Mouse (Mus musculus): ENCODE results near the gene Nme4. TPM values are rescaled to one million over a fixed set of nuclear protein-coding genes. Genes with fewer than 3 reads are reported as not detected.
A peak's percentile ranks its signal among the peaks of the same experiment; 100 is the strongest.

The Nme4 gene
- 163 and 186 TPM in 2 replicates for polyA plus RNA-seq (2016; fragmentation: Nextera tagmentation; extraction: Ambion mirVana)

DNA sequence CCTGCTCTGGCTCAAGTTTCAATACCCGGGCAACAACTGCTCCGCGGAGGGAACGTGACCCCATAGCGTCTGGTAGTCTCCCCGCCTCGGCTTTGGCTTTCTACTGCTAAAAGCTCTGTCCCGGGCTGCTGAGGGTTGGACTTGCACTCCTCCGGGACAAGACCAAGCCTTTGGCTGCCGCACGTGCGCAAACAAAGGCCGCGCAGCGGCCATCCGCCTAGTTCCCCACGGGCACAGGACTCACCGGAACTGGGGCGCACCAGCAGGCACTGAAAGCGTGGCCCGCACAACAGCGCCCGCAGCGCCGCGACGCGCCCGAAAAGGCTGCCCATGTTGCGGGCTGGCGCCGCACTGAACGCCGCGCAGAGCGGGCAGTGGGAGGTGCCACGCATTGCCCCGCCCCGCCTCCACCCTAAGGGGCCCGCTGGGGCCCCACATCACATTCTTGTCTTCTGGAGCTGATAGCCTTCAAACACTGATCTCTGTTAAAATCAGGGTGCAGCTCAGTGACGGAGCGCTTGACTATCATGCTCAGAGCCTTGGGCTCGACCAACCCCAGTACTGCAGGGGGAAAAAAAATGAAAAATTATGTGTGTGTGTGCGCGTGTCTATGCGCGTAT lies at the start of gene Nme4:
Gene Nme4, minus strand, starts transcription at position 482 of the 620 bp plus-strand sequence.
- peak; percentile 80 for DNase-seq (ENCODE audit: low spot score)
- WGBS = 4% methylated on average over 47 of the region's 47 CpGs

GRCm38 (mm10) chr17:26143386-26143785 lies 48.0 kb upstream of the Nme4 start:
- Histone ChIP-seq H3K27ac (no peak overlapping the region), H3K27me3 (ENCODE audit: low read depth, poor library complexity, severe bottlenecking) (no peaks in the 10 kb centered on the region), H3K36me3 (peaks cover 75% of the 10 kb centered on the region), H3K4me1 (peaks cover 14% of the 10 kb centered on the region), H3K9me3 (replicated peaks) (no peaks in the 10 kb centered on the region), H3K4me3 (no peak overlapping the region)
- 97% methylated on average over 5 of the region's 5 CpGs for WGBS
- DNase-seq (ENCODE audit: low spot score) = no peak

More for the DNA sequence above, at the start of gene Nme4:
- peaks cover 29% of the 10 kb centered on the region for H3K36me3 ChIP-seq
- H3K4me3 ChIP-seq = peak within 1 kb of the TSS; percentile 70
- H3K9me3 ChIP-seq (replicated peaks) = no peaks in the 10 kb centered on the region
- H3K27ac ChIP-seq = peak within 1 kb of the TSS; percentile 96
- peaks cover 19% of the 10 kb centered on the region for H3K4me1 ChIP-seq
- H3K27me3 ChIP-seq (ENCODE audit: low read depth, poor library complexity, severe bottlenecking) = no peaks in the 10 kb centered on the region

- no peak overlapping the region for H3K4me3 ChIP-seq
- no peak for DNase-seq (ENCODE audit: low spot score)
- H3K36me3 ChIP-seq = peaks cover 69% of the 10 kb centered on the region
- H3K9me3 ChIP-seq (replicated peaks) = no peaks in the 10 kb centered on the region
- H3K27me3 ChIP-seq (ENCODE audit: low read depth, poor library complexity, severe bottlenecking) = no peaks in the 10 kb centered on the region
- 93% methylated on average over 4 of the region's 4 CpGs for WGBS
- H3K27ac ChIP-seq = no peak overlapping the region
- peaks cover 17% of the 10 kb centered on the region for H3K4me1 ChIP-seq
Measured at GRCm38 (mm10) chr17:26142796-26143195, 47.4 kb upstream of the Nme4 start.

- Histone ChIP-seq H3K4me3 (peak overlapping the region; percentile 87), H3K36me3 (peaks cover 30% of the 10 kb centered on the region), H3K27me3 (ENCODE audit: low read depth, poor library complexity, severe bottlenecking) (no peaks in the 10 kb centered on the region), H3K9me3 (replicated peaks) (no peaks in the 10 kb centered on the region), H3K27ac (peak overlapping the region; percentile 96), H3K4me1 (peaks cover 21% of the 10 kb centered on the region)
- DNase-seq (ENCODE audit: low spot score) = peak; percentile 72
- under 1% methylated on average over 49 of the region's 58 CpGs for WGBS
Measured at GRCm38 (mm10) chr17:26138901-26139381, 43.5 kb upstream of the Nme4 start.

GRCm38 (mm10) chr17:26138239-26138836 lies 42.9 kb upstream of the Nme4 start, which contains the start of gene Axin1:
Gene Axin1 (plus strand): TSS chr17:26138688.
- Histone ChIP-seq H3K27me3 (ENCODE audit: low read depth, poor library complexity, severe bottlenecking) (no peaks in the 10 kb centered on the region), H3K9me3 (replicated peaks) (no peaks in the 10 kb centered on the region), H3K4me3 (peak within 1 kb of the TSS; percentile 87), H3K36me3 (peaks cover 27% of the 10 kb centered on the region), H3K27ac (peak within 1 kb of the TSS; percentile 96), H3K4me1 (peaks cover 21% of the 10 kb centered on the region)
- peak; percentile 96 for DNase-seq (ENCODE audit: low spot score)
- under 1% methylated on average over 42 of the region's 42 CpGs for WGBS

DNA sequence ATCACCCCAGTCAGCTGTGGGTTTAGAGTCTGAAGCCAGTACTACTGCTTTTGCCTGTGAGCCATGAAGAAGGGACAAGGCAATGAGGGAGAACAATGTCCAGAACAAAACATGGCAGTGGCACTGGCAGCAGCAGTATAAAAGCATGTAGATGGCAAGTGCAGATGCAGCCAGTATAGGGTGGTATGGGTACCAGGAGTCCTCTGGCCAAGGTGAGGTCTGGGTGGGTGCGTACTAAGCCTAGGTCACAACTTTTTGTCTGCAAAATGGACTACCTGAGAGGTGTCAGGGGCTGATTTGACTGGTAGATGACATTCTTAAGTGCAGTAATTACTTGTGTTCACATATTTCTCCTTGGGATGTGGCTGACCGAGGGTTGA lies 42.3 kb upstream of the Nme4 start:
- peaks cover 21% of the 10 kb centered on the region for H3K4me1 ChIP-seq
- 76% methylated on average over 2 of the region's 2 CpGs for WGBS
- H3K4me3 ChIP-seq = peak overlapping the region; percentile 87
- peaks cover 24% of the 10 kb centered on the region for H3K36me3 ChIP-seq
- DNase-seq (ENCODE audit: low spot score) = no peak
- H3K27ac ChIP-seq = peak overlapping the region; percentile 96
- H3K9me3 ChIP-seq (replicated peaks) = no peaks in the 10 kb centered on the region
- H3K27me3 ChIP-seq (ENCODE audit: low read depth, poor library complexity, severe bottlenecking) = no peaks in the 10 kb centered on the region

- H3K4me1 ChIP-seq = peaks cover 21% of the 10 kb centered on the region
- no peak overlapping the region; the same call in 1 of the 2 replicates for H3K4me3 ChIP-seq
- DNase-seq (ENCODE audit: low spot score) = no peak
- 92% methylated on average over 11 of the region's 11 CpGs for WGBS
- peaks cover 24% of the 10 kb centered on the region for H3K36me3 ChIP-seq
- peak overlapping the region; percentile 96; the same call in 1 of the 2 replicates for H3K27ac ChIP-seq
- no peaks in the 10 kb centered on the region for H3K9me3 ChIP-seq (replicated peaks)
- H3K27me3 ChIP-seq (ENCODE audit: low read depth, poor library complexity, severe bottlenecking) = no peaks in the 10 kb centered on the region
Measured at GRCm38 (mm10) chr17:26137106-26137750, 41.8 kb upstream of the Nme4 start.

- Histone ChIP-seq H3K4me3 (no peak overlapping the region), H3K27ac (no peak overlapping the region)
- WGBS = 90% methylated on average over 18 of the region's 18 CpGs
Measured at GRCm38 (mm10) chr17:26131856-26132853, 36.8 kb upstream of the Nme4 start.

DNA sequence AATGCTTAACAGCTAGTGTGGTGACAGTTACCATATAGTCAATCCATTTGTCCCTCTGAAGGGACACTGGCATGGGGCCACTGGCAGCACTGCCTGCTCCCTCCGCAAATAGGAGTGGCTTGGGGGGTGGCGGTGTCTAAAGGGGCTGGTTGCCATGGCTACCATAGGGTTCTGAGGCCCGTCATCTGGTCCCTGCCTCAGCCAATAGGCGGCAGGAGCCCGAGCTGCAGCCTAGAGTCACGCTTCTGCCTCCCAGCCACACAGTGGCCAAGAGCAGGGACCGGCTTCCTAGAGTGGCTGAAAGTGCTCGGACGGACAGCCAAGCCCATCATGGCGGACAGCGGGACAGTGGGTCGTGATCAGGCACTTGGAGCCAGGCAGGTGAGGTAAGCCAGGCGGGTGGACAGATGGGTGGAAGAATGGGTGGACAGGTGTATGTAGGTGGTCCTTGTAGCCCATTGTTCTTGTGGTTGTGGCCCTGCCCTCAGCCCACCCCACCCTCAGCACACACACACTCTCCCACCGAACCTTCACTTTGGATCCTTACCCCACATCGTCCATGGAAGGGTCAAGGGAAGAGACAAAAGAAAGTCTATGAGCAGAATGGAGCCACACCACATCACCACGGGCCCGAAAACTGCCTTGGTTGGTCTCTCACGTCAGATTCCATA lies 35.8 kb upstream of the Nme4 start:
- no peak for DNase-seq (ENCODE audit: low spot score)
- Histone ChIP-seq H3K4me1 (no peaks in the 10 kb centered on the region), H3K36me3 (peaks cover 71% of the 10 kb centered on the region), H3K27me3 (ENCODE audit: low read depth, poor library complexity, severe bottlenecking) (no peaks in the 10 kb centered on the region), H3K4me3 (no peak overlapping the region), H3K9me3 (replicated peaks) (no peaks in the 10 kb centered on the region), H3K27ac (no peak overlapping the region)
- 90% methylated on average over 18 of the region's 18 CpGs for WGBS

More at GRCm38 (mm10) chr17:26131856-26132853, 36.8 kb upstream of the Nme4 start:
- Histone ChIP-seq H3K9me3 (replicated peaks) (no peaks in the 10 kb centered on the region), H3K4me1 (no peaks in the 10 kb centered on the region), H3K27me3 (ENCODE audit: low read depth, poor library complexity, severe bottlenecking) (no peaks in the 10 kb centered on the region), H3K36me3 (peaks cover 61% of the 10 kb centered on the region)
- no peak for DNase-seq (ENCODE audit: low spot score)

DNA sequence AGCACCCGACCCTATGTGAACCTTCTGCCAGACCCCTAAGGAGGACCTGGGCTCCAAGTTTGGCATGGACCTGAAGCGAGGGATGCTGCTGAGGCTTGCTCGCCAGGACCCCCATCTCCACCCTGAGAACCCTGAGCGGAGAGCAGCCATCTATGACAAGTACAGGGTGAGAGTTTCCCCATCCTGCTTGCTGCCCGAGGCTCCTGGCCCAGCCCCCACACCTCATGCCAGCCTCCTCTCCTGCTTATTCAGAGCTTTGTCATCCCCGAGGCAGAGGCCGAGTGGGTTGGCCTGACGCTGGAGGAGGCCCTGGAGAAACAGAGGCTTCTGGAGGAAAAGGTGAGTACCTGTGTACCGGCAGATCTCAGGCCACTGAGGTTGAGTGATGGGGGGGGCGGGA lies 29.8 kb upstream of the Nme4 start:
- Histone ChIP-seq H3K36me3 (peaks cover 58% of the 10 kb centered on the region), H3K27me3 (ENCODE audit: low read depth, poor library complexity, severe bottlenecking) (no peaks in the 10 kb centered on the region; the same call in 1 of the 2 replicates), H3K9me3 (replicated peaks) (no peaks in the 10 kb centered on the region), H3K4me3 (no peak overlapping the region), H3K27ac (no peak overlapping the region), H3K4me1 (peaks cover 23% of the 10 kb centered on the region)
- WGBS = 93% methylated on average over 10 of the region's 10 CpGs
- DNase-seq (ENCODE audit: low spot score) = no peak

DNA sequence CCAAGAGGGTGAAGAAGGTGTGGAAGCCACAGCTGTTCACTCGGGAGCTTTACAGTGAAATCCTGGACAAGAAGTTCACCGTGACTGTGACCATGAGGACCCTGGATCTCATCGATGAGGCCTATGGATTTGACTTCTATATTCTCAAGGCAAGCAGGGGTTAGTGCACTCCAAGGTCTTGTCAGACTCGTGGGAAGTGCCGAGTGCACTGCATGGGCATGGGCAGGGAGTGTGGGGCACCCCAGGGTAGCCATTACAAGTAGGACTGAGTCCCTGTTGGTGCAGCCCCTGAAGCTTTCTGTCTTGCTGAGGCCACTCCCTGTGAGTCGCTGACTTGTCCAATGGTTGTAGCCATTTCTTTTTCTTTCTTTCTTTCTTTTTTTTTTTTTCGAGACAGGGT lies 29.2 kb upstream of the Nme4 start:
- 84% methylated on average over 7 of the region's 7 CpGs for WGBS

DNA sequence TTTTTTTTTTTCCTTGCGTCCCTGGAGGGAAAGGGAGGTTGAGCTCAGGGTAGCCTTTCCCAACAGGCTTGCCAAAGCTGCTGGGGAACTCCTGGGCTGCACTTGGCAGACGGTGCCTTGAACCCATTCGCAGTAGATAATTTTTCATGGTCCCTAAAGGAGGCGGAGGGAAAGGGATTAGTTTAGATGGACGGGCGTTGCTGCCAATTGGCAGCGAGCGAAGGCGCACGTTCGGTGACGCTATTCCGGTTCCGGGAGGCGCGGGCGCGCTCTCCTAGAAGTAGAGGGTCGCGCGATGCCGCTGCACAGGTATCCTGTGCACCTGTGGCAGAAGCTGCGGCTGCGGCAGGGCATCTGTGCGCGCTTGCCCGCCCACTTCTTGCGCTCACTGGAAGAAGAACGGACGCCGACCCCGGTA lies 27.9 kb upstream of the Nme4 start, which contains the start of gene Mrpl28:
Gene Mrpl28, plus strand, starts transcription at position 234 of the 418 bp plus-strand sequence.
- under 1% methylated on average over 32 of the region's 32 CpGs for WGBS
- H3K36me3 ChIP-seq = peaks cover 39% of the 10 kb centered on the region
- H3K4me1 ChIP-seq = peaks cover 29% of the 10 kb centered on the region
- DNase-seq (ENCODE audit: low spot score) = peak; percentile 97
- H3K27me3 ChIP-seq (ENCODE audit: low read depth, poor library complexity, severe bottlenecking) = peaks cover 13% of the 10 kb centered on the region
- no peaks in the 10 kb centered on the region for H3K9me3 ChIP-seq (replicated peaks)
- H3K4me3 ChIP-seq = peak within 1 kb of the TSS; percentile 95
- H3K27ac ChIP-seq = peak within 1 kb of the TSS; percentile 81

More for the DNA sequence above, 29.2 kb upstream of the Nme4 start:
- no peaks in the 10 kb centered on the region for H3K9me3 ChIP-seq (replicated peaks)
- H3K4me1 ChIP-seq = peaks cover 29% of the 10 kb centered on the region
- peaks cover 52% of the 10 kb centered on the region for H3K36me3 ChIP-seq
- peak overlapping the region; percentile 95 for H3K4me3 ChIP-seq
- DNase-seq (ENCODE audit: low spot score) = no peak
- no peak overlapping the region for H3K27ac ChIP-seq
- H3K27me3 ChIP-seq (ENCODE audit: low read depth, poor library complexity, severe bottlenecking) = peaks cover under 1% of the 10 kb centered on the region
